Mouse (Mus musculus): ENCODE results near the gene Olfr1410. TPM values are rescaled to one million over a fixed set of nuclear protein-coding genes. Genes with fewer than 3 reads are reported as not detected.

Gene Olfr1410
- total RNA-seq, 2 experiments from 2014 or later = not detected

Other genes with a start within 250 kb of the Olfr1410 start
- 100 to 1,000 TPM; 882 to 892 TPM for gene Ndufa10, start 131.9 kb upstream of the Olfr1410 start, total RNA-seq (2021)
- not detected for gene Olfr1416, start 120.7 kb upstream of the Olfr1410 start, total RNA-seq (2021)
- gene Olfr1415, start 109.7 kb upstream of the Olfr1410 start, total RNA-seq (2021) = not detected
- gene Olfr1414, start 87.1 kb upstream of the Olfr1410 start, total RNA-seq (2021) = not detected
- gene Olfr1413, start 34.5 kb upstream of the Olfr1410 start, total RNA-seq (2021) = not detected
- not detected for gene Olfr1412, start 20.0 kb upstream of the Olfr1410 start, total RNA-seq (2021)
- not detected for gene Olfr1411, start 11.4 kb upstream of the Olfr1410 start, total RNA-seq (2021)
- gene Olfr12, start 12.0 kb downstream of the Olfr1410 start, total RNA-seq (2021) = not detected
- gene Cops9, start 36.2 kb downstream of the Olfr1410 start, total RNA-seq (2021) = 100 to 1,000 TPM; 217 to 236 TPM
- gene Otos, start 43.1 kb downstream of the Olfr1410 start, total RNA-seq (2021) = not detected
- gene Gpc1, start 225.9 kb downstream of the Olfr1410 start, total RNA-seq (2021) = 100 to 1,000 TPM; 222 to 238 TPM

All from heart, postnatal 14 days (tissue).